Mouse (Mus musculus) spleen, adult 2 months (tissue): ENCODE measurements at regions not wholly inside any gene's neighbourhood (a gene's known extent, or its start where the extent isn't known, plus 50 kb on each side); places are given as distances from the start of the nearest gene placed in this dataset.

Source experiments
- CTCF ChIP-seq: fragments of 200-500 bp; IDR thresholded peaks from 2 replicates; pipeline ENCODE4 v1.5.1; 2011; ENCODE audit warnings: mild to moderate bottlenecking, inconsistent platforms; ENCODE audit not compliant: insufficient read depth, insufficient read length, insufficient replicate concordance; ENCODE audit errors: extremely low read depth
- POLR2A ChIP-seq: fragments of 200-500 bp; IDR thresholded peaks from 2 replicates; pipeline ENCODE4 v1.6.1; 2011; ENCODE audit warnings: low read depth, low read length, inconsistent platforms

DNA sequence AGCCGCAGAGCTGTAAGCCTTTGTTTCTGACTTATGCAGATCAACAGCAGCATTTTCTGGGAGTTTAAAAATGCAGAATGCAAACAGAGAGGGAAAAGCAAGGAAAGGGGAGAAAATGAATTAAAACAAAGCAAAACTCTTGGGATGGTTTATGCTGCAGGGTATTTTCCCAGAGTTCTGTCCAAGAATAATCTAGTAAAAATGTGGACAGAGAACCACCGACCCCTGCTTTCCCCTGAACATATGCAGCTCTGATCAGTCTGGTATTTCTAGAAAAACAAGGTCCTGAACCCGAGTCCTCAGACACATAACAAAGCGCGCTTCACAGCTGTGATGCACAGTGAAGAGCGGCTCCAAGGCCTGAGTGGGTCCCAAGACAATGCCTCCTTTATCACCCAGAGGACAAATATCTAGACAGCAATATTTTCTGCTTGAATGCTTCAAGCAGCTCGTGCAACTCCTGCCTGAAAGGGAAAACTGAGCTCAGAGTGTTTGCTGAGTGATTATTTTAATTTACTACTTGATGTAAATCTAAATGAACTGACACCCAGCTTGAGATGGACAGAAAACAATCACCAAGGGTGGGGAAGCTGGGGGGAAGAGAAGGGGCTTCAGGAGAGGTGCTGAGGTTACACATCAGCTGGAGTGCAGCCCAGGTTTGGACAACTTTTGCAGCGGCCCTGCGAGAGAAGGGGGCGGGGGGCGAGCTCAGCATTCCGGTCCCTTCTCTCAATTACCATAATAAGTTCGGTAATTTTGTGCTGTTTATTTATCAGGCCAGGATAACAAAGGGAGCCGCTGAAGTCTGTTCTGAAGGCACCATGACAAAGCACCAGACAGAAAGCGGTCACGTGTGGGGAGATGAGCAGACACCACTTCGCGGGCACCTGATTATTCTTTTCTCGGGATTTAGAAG lies 853.6 kb downstream of the 5730522E02Rik start:
- TF ChIP-seq CTCF (no peak), POLR2A (no peak)
